Mouse (Mus musculus) intestine, embryonic 15.5 days (tissue): Measurements from ENCODE around the gene Lrrc49. TPM values are rescaled to one million over a fixed set of nuclear protein-coding genes. Genes with fewer than 3 reads are reported as not detected.

Source experiments
- ATAC-seq: fragments of 200-750 bp; cut with Nextera tagmentation; 2 replicates; pipeline ENCODE4 v1.8.0; 2017; ENCODE audit warnings: moderate TSS enrichment, moderate library complexity
- H3K27ac ChIP-seq: fragments of 300-500 bp; sonication (generic); 2 replicates; pipeline ENCODE4 v1.5.1; 2015; ENCODE audit warnings: mild to moderate bottlenecking, inconsistent platforms
- H3K27me3 ChIP-seq: fragments of 300-500 bp; sonication (generic); replicated peaks from 2 replicates; pipeline ENCODE4 v1.6.1; 2015; ENCODE audit warnings: inconsistent platforms
- H3K36me3 ChIP-seq: fragments of 300-500 bp; sonication (generic); 2 replicates; pipeline ENCODE4 v1.6.1; 2015; ENCODE audit warnings: inconsistent platforms
- H3K4me1 ChIP-seq: fragments of 300-500 bp; sonication (generic); replicated peaks from 2 replicates; pipeline ENCODE4 v1.6.1; 2015; ENCODE audit warnings: inconsistent platforms
- H3K4me2 ChIP-seq: fragments of 300-500 bp; sonication (generic); replicated peaks from 2 replicates; pipeline ENCODE4 v1.6.1; 2015; ENCODE audit warnings: mild to moderate bottlenecking, inconsistent platforms
- H3K4me3 ChIP-seq: fragments of 300-500 bp; sonication (generic); replicated peaks from 2 replicates; pipeline ENCODE4 v1.5.1; 2015; ENCODE audit warnings: inconsistent platforms
- H3K9ac ChIP-seq: fragments of 300-500 bp; sonication (generic); 2 replicates; pipeline ENCODE4 v1.6.1; 2015; ENCODE audit warnings: inconsistent platforms
- H3K9me3 ChIP-seq: fragments of 300-500 bp; sonication (generic); 2 replicates; pipeline ENCODE4 v1.6.1; 2016; ENCODE audit warnings: inconsistent platforms
- WGBS: fragments of 180-500 bp; shearing (Covaris S2); methylation state at CpG from one replicate; pipeline ENCODE4 v1.1.7; 2015; 5-methylcytosine and 5-hydroxymethylcytosine counted together
- polyA plus RNA-seq: library from polyadenylated mRNA; unstranded; fragments of >200 nt; fragmentation: Nextera tagmentation; extraction: Ambion mirVana; gene quantifications from 2 replicates; pipeline ENCODE4 v1.2.1, GENCODE M21; 2015

Lrrc49 gene
- polyA plus RNA-seq, 1 experiment from 2014 or later = 14.7 TPM

DNA sequence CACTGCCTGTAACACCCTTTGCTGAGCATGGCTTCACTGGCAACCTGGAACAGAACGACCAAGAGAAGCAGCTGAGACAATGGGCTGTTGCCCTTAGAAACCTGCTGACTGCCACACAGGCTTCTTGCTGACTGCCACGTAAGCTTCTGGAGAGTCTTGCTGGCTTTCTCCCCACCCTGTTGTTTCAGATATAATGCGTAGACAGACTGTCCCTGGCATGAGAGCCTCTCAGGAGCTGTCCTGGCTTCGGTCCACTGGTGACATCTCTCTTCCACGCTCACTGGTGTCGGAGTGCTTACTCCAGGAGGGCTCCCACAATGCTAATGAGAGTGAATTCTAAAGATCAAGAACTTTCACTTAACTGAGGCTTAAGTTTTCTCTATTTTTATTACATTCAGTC, 19.1 kb downstream of the Lrrc49 start:
- Histone ChIP-seq H3K9me3 (no peaks in the 10 kb centered on the region), H3K27me3 (no peaks in the 10 kb centered on the region), H3K4me2 (no peak overlapping the region), H3K27ac (no peak overlapping the region), H3K36me3 (no peaks in the 10 kb centered on the region), H3K9ac (no peak overlapping the region), H3K4me1 (no peaks in the 10 kb centered on the region), H3K4me3 (no peak overlapping the region)
- WGBS = 91% methylated on average over 6 of the region's 6 CpGs
- no peak for ATAC-seq

DNA sequence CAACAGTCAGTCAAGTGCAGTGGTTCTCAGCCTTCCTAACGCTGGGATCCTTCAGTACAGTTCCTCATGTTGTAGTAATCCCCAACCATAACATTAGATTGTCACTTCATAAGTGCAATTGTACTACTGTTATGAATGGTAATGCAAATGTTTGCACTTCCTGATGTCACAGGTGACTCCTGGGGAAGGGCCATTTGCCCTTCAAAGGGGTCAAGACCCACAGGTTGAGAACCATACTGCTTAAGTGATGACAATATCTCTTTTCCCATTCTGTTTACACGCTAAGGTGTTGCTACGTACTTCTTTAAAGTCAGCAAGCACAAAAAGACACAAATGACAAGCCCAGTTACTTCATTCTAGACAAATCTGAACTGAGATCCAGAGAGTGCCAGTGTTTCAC, 22.4 kb downstream of the Lrrc49 start:
- Histone ChIP-seq H3K4me1 (no peaks in the 10 kb centered on the region), H3K4me2 (no peak overlapping the region), H3K9ac (no peak overlapping the region), H3K36me3 (no peaks in the 10 kb centered on the region), H3K27ac (no peak overlapping the region), H3K4me3 (no peak overlapping the region), H3K27me3 (no peaks in the 10 kb centered on the region), H3K9me3 (no peaks in the 10 kb centered on the region)
- 97% methylated on average over 3 of the region's 3 CpGs for WGBS
- ATAC-seq = no peak

GRCm38 (mm10) chr9:60664866-60665265, 23.1 kb downstream of the Lrrc49 start:
- H3K27me3 ChIP-seq = no peaks in the 10 kb centered on the region
- no peak overlapping the region for H3K27ac ChIP-seq
- no peaks in the 10 kb centered on the region for H3K36me3 ChIP-seq
- ATAC-seq = no peak
- H3K9me3 ChIP-seq = no peaks in the 10 kb centered on the region
- H3K4me3 ChIP-seq = no peak overlapping the region
- WGBS = 88% methylated on average over 5 of the region's 5 CpGs
- no peak overlapping the region for H3K9ac ChIP-seq
- H3K4me2 ChIP-seq = no peak overlapping the region
- no peaks in the 10 kb centered on the region for H3K4me1 ChIP-seq

GRCm38 (mm10) chr9:60664385-60664784, 23.6 kb downstream of the Lrrc49 start:
- ATAC-seq = no peak
- Histone ChIP-seq H3K4me2 (no peak overlapping the region), H3K4me1 (no peaks in the 10 kb centered on the region), H3K9ac (no peak overlapping the region), H3K27me3 (no peaks in the 10 kb centered on the region), H3K9me3 (no peaks in the 10 kb centered on the region), H3K4me3 (no peak overlapping the region), H3K27ac (no peak overlapping the region), H3K36me3 (no peaks in the 10 kb centered on the region)
- WGBS = 94% methylated on average over 12 of the region's 12 CpGs

DNA sequence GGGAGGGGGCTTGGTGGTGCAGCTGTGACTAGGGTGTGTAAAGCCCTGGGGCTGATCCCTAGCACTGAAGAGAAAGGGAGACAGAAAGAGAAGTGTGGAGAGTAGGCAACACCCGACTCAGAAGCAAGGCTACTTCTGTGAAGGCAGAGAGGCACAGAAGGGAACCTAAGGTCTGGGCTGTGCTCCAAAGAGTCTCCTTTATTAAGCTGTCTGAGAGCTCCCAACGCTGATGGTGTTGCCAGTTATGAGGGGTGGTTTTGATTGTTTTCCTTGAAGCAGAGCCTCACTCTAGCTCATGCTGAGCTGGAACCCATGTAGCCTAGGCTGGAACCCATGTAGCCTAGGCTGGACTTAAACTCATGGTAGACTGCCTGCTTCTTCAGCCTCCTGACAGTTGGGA, 25.0 kb downstream of the Lrrc49 start:
- Histone ChIP-seq H3K27ac (no peak overlapping the region), H3K9ac (no peak overlapping the region), H3K4me3 (no peak overlapping the region), H3K36me3 (no peaks in the 10 kb centered on the region), H3K27me3 (no peaks in the 10 kb centered on the region), H3K4me1 (no peaks in the 10 kb centered on the region), H3K9me3 (no peaks in the 10 kb centered on the region), H3K4me2 (no peak overlapping the region)
- no peak for ATAC-seq
- 89% methylated on average over 2 of the region's 2 CpGs for WGBS

DNA sequence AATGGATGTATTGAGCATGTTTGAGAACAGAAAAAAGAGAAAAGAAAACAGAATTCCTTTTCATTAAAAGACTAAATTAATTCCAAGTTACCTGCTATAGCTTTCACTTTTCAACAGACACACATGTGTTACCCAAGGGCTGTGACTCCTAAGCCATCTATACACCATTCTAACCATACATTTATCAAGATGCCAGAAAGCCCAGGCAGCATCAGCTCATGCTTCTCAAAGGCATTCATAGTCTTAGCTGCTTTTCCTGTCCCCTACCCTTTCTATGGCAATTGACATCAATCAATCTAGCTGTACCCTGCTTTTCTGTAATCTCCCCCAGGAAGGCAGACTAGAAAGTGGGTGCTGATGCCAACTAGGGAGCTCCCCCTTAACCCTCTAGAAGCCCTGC, 34.4 kb downstream of the Lrrc49 start:
- no peak for ATAC-seq
- no peaks in the 10 kb centered on the region for H3K27me3 ChIP-seq
- H3K4me1 ChIP-seq = no peaks in the 10 kb centered on the region

DNA sequence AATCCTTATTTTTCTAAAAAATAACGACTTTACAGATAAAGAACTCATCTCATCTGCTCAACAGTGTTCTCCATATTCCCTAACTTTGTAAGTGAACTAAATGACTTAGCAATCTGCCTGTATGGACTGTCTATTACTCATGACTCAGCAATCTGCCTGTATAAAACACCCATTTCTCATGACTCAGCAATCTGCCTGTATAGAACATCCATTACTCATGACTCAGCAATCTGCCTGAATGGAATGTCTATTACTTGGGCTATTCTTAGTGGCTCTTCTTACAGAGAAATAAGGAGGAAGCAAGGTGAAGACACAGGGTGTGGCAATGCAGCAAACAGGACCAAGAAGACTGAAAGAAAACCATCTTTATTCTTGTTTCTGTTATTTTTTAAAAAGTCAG, 34.8 kb downstream of the Lrrc49 start:
- WGBS = 81% methylated on average over 1 of the region's 1 CpGs

More for the DNA sequence above, 34.4 kb downstream of the Lrrc49 start:
- H3K9me3 ChIP-seq = no peaks in the 10 kb centered on the region
- H3K9ac ChIP-seq = no peak overlapping the region
- H3K4me3 ChIP-seq = no peak overlapping the region
- H3K27ac ChIP-seq = no peak overlapping the region
- H3K36me3 ChIP-seq = no peaks in the 10 kb centered on the region
- H3K4me2 ChIP-seq = no peak overlapping the region

GRCm38 (mm10) chr9:60650277-60650676, 37.7 kb downstream of the Lrrc49 start:
- no peak overlapping the region for H3K4me2 ChIP-seq
- H3K9ac ChIP-seq = no peak overlapping the region
- no peaks in the 10 kb centered on the region for H3K4me1 ChIP-seq
- no peaks in the 10 kb centered on the region for H3K9me3 ChIP-seq
- H3K4me3 ChIP-seq = no peak overlapping the region
- H3K27ac ChIP-seq = no peak overlapping the region
- no peaks in the 10 kb centered on the region for H3K36me3 ChIP-seq
- no peaks in the 10 kb centered on the region for H3K27me3 ChIP-seq
- WGBS = 90% methylated on average over 6 of the region's 6 CpGs
- no peak for ATAC-seq

More for the DNA sequence above, 34.8 kb downstream of the Lrrc49 start:
- Histone ChIP-seq H3K9ac (no peak overlapping the region), H3K27me3 (no peaks in the 10 kb centered on the region), H3K36me3 (no peaks in the 10 kb centered on the region), H3K4me2 (no peak overlapping the region), H3K4me3 (no peak overlapping the region), H3K4me1 (no peaks in the 10 kb centered on the region), H3K9me3 (no peaks in the 10 kb centered on the region), H3K27ac (no peak overlapping the region)
- no peak for ATAC-seq

DNA sequence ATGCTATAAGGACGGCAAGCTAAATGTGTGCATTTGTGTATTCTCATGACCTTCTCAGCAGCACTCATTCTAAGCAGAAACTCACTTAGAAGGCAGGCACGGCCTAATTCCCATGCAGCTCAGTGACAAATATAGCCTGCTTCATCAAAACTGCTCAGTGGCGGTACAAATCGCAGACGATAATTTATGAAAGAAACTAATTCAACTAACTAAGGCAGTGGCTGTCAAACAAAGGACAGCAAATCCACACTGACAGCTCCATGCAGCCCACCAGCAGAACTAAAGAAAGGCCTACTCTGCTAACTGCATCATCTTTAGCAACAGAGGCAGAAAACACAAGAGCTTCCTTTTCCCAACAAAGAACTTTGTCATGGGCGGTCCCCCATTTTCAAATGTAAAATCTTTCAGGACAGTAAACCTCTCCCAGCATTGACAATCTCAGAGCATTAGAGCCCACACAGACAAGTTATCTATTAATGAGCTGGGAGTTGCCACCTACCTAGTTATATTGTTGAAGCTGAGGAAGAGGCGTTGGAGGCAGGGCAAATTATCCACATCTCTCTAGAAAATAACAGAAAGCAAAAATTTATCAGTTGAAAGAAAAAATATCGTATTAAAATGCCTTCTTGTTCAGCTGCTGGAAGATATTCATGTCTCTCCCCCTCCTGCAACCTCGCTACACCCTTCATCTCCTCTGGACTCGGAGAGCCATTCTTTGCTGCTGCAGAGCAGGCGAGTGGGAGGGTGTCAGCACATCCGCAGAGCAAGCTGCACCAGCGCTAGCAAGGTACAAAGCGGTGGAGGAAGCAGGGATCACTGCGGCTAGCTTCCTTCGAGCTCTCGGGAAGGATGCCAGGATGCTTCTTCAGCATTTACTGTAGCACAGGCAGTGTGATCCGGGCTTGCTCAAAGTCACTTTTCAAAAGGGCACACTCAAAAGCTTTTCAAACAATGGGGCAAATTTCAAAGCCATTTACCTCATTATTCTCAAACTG, 38.7 kb downstream of the Lrrc49 start:
- Histone ChIP-seq H3K4me1 (no peaks in the 10 kb centered on the region), H3K27ac (no peak overlapping the region), H3K27me3 (no peaks in the 10 kb centered on the region), H3K9ac (no peak overlapping the region), H3K9me3 (no peaks in the 10 kb centered on the region), H3K36me3 (no peaks in the 10 kb centered on the region), H3K4me3 (no peak overlapping the region), H3K4me2 (no peak overlapping the region)
- ATAC-seq = no peak
- WGBS = 50% methylated on average over 18 of the region's 18 CpGs

DNA sequence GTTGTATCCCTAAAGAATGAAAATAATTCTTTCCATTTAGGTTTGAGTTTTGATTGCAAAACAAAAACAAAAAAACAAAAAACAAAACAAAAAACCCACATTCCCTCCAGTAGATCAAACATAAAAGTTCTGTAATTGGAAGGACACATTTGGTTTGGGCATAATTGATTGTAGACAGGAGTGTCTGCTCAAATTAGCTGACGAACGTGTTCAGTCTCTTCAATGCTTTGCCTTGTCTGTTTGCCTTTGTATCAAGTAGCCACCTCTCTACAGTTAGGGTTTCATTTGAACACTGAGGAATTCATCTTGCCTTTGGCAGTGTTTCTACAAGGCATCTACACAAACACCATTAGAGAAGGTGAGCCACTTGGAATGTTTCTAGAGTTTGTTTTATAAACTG, 54.4 kb downstream of the Lrrc49 start:
- H3K36me3 ChIP-seq = no peaks in the 10 kb centered on the region
- H3K27ac ChIP-seq = no peak overlapping the region
- 80% methylated on average over 2 of the region's 2 CpGs for WGBS
- no peak overlapping the region for H3K4me3 ChIP-seq
- ATAC-seq = no peak
- H3K4me2 ChIP-seq = no peak overlapping the region
- no peaks in the 10 kb centered on the region for H3K27me3 ChIP-seq
- H3K9me3 ChIP-seq = no peaks in the 10 kb centered on the region
- H3K9ac ChIP-seq = no peak overlapping the region
- no peaks in the 10 kb centered on the region; the same call in 1 of the 2 replicates for H3K4me1 ChIP-seq

- H3K9ac ChIP-seq = no peak overlapping the region
- 68% methylated on average over 7 of the region's 7 CpGs for WGBS
- no peak overlapping the region for H3K4me3 ChIP-seq
- no peaks in the 10 kb centered on the region for H3K27me3 ChIP-seq
- H3K27ac ChIP-seq = no peak overlapping the region
- H3K9me3 ChIP-seq = no peaks in the 10 kb centered on the region
- no peaks in the 10 kb centered on the region; the same call in 1 of the 2 replicates for H3K4me1 ChIP-seq
- no peak for ATAC-seq
- no peak overlapping the region for H3K4me2 ChIP-seq
- H3K36me3 ChIP-seq = no peaks in the 10 kb centered on the region
These were observed 61.6 kb downstream of the Lrrc49 start for GRCm38 (mm10) chr9:60626311-60626791.

DNA sequence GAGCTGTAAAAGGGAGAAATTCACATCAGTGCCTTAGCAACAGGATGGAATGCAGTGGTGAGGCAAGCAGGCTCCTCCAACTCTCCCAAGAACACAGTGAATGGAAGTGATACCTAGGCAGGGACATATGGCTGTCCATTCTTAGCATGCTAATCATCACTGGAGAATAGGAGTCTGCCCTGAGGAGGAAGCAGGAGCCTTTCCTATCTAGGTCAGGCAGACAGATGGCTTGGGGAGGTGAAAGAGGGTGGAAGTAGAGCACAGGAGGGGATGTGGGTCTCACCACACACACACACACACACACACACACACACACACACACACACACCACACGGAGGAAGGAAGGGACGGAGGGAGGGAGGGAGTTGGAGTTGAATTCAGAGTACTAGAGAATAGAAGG, 62.1 kb downstream of the Lrrc49 start:
- H3K36me3 ChIP-seq = no peaks in the 10 kb centered on the region
- 67% methylated on average over 1 of the region's 2 CpGs for WGBS
- H3K9me3 ChIP-seq = no peaks in the 10 kb centered on the region
- H3K27me3 ChIP-seq = no peaks in the 10 kb centered on the region
- no peaks in the 10 kb centered on the region for H3K4me1 ChIP-seq
- no peak overlapping the region for H3K4me3 ChIP-seq
- no peak overlapping the region for H3K9ac ChIP-seq
- no peak overlapping the region for H3K4me2 ChIP-seq
- no peak overlapping the region for H3K27ac ChIP-seq
- no peak for ATAC-seq

DNA sequence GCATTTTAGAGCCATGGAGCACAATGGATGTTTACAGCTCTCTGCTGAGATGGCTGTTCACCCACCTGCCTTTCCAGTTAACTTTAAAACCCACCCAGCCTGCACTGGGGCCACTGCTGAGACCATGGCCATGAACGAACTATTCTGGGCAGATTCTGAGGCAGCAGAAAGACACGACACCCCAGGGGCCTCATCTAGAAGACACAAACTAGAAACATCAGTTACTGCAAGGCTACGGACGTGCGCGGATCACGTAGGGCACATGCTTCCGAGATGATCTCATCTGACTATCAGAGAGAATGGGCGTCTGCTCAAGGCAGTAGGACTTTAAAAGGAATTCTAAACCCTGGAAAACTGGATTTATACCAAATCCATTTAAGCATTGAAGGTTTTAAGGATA, 71.0 kb downstream of the Lrrc49 start:
- Histone ChIP-seq H3K9me3 (no peaks in the 10 kb centered on the region), H3K4me1 (no peaks in the 10 kb centered on the region), H3K4me3 (no peak overlapping the region), H3K27me3 (no peaks in the 10 kb centered on the region), H3K9ac (no peak overlapping the region), H3K4me2 (peak overlapping the region; percentile 5; the same call in 1 of the 2 replicates), H3K36me3 (no peaks in the 10 kb centered on the region; the same call in 1 of the 2 replicates), H3K27ac (peak overlapping the region; percentile 77; the same call in 1 of the 2 replicates)
- ATAC-seq = peak; percentile 84
- WGBS = 34% methylated on average over 9 of the region's 9 CpGs
